Mouse (Mus musculus) embryo, embryonic 9.5 days (tissue): ENCODE measurements around the gene Krt32.

Experiments
- DNase-seq: peaks from one replicate; pipeline ENCODE4 v3.0.0-alpha.2; 2017; ENCODE audit errors: extremely low spot score

Gene Krt32

DNA sequence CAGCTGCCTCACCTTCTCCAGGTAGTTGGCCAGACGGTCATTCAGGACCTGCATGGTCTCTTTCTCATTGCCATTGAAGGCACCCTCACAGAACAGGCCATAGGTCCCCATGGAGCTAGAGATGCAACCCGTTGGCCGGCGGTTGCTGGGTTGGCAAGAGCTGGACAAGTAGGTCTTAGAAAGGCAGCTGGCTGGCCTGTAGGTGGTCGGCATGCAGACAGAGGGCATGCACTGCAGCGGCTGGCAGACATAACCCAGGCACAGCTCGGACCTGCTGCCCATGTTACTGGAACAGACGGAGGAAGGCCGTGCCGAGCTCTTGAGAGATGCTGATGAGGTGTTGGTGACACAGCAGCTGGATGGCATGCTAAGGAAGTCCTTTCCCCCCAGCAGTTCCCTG is at the start of gene Krt32:
Gene Krt32, minus strand, starts transcription at position 366 of the 400 bp plus-strand sequence.
- DNase-seq: no peak

DNA sequence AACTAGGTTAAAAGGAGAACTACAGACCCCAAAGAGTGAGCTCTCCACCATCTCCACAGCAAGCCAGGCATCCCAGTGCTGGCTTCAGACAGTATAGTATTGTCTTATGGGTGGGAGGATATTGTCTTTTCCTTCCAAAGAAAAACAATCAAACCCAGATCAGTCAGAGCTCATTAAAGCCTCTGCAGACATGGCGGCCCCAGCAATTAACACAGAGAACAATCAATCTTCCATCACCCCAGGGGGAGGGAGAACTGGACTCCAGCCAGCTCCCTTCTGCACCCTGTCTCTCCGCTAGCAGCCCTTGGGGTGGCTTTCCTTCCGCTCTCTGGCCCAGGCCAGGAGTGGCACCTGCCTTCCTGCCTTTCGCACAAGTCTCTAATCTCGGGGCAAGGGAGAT is 49.7 kb upstream of the Krt32 start:
- DNase-seq: no peak

DNA sequence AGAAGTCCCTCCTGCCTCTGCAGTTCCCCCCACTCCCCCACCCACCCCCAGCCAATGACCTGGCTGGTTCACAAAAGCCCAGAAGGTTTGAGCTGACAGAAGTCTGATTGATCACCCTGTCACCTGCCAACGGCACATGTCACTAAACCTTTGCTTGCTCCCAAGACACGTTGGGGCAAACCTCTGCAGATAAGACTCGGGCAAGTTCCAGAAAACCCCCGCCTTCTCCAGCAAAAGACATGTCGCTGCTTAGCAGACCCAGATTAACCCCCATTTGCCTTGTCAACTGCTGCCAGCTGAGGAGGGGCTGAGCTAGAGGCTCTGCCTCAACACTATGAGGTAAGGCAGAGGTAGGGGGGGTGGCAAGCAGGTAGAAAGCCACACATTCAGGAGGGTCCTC is 48.5 kb upstream of the Krt32 start:
- DNase-seq: no peak

DNA sequence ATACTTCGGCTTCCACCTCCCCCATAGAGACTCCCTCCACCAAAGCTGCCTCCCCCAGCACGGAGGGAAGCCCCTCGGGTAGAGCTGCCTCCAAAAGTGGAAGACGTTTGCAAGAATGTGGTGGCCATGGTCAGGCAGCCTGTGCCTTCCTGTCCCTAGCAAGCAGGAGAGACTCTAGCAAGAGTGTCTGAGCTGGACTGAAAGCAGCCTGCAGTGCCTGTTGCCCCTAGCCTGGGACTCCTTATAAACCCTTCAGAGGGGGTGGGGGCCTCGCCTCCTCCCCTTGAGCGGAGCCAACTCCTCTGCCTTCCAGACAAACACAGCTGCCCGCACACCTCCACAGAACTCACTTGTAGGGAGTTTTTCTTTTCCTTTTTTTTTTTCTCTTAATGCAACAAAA is 47.7 kb upstream of the Krt32 start, which contains the start of gene Krt15:
Gene Krt15, minus strand, starts transcription at position 198 of the 400 bp plus-strand sequence.
- no peak for DNase-seq

DNA sequence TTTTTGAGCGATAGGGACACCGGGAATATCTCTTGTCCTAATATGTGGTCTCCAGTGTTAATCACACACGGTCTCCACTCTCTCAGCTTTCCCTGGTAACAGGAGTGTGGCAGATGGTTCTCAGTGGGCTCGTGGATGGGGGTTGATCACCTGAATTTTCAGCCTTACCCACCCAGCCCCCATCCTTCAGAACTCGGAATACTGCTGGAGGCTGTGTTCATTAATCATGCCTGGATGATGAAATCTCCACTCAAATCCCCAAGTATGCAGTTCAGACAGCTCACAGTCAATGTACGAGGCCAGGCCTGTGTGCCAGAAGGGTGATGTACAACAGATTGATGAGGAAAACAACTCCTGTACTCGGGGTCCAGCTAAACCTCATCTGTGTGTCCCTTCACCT is 36.9 kb upstream of the Krt32 start:
- no peak for DNase-seq

DNA sequence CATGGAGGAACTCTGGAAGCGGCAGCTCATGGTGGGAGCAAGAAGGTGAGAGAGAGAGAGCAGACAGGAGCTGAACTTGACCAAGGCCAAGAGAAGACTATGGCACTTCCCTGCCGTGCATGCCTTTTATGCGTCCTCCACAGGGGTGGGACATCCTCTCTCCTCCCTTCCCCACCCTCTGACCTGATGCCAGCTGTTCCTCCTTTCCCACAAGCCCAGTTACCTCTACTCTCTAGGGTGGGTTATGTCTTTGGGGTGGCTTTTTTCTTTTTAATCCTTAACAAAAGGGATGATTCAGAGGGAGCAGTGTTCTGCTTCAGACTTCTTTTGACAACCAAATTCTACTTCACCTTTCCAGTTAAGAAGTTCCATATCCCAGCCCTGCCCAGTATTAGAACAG is 33.4 kb upstream of the Krt32 start, which contains the start of gene Krt13:
Gene Krt13, minus strand, starts transcription at position 101 of the 400 bp plus-strand sequence.
- DNase-seq: no peak

DNA sequence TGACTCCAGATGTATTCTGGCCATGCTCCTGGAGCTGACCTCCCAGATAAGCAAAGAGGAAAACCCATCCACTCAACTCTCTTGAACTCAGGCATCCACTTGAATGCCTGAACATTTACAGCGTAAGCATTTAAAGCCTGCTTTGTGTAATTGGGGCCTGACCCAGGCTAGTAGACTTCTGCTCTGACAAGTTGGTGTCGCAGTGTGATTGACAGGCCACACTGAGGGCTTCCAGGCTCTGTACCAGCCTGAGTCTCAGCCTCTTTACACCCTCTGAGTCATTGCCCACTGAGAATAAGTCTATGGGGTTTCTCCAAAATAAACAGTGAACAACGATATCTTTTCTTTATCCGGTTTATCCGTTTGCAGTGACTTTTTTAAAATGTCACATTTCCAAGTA is 32.3 kb upstream of the Krt32 start:
- DNase-seq: no peak

DNA sequence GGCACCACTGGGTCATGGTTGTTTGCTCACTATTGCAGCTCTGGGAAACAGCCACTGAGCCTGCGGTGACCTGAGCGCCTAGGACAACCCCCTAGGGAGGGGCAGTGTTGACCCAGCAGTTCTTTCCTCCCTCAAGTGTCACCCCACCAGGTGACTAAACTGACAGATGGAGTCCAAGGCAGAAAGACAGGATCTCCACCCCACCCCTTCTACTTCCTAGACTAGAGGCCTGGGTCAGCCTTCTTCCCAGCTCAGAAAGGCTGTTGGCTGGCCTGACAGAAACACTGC is 25.7 kb upstream of the Krt32 start:
- DNase-seq: no peak

DNA sequence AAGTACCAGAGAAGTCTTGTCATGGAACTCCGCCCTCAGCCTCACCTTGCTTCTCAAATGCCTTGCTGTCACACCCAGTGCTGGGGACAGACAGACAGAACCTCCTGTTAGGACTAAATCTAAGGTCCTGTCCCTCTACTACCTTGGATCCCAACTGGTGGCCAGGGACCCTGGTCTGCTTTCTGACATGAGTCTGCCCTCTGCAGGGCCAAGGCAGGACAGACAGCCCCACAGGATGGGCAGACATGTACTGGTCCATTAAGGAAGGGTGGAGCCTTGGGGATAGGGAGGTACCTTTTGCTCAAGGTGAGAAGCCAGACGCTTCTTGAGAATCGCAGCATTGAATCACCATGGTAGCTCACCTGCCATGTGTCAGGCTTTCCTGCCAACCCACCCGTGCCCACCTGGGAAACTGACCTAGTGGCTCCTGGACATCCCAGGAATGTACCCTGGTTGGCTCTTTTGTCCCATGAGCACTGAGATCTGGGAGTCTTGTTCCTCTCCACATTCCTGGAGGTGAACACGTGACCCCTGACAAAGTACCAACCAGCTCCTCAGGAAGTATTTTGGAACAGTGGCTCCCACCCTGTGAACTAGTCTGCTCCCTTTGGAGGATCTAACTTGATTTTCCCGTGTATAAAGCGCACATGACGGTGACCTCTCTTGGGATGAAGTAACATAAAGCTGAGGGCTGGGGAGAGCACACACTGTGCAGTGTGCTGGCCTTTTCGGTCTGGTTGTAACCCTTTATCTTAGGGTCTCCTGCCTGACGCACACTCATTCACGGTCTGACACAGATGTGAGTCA is 25.1 kb upstream of the Krt32 start:
- no peak for DNase-seq

DNA sequence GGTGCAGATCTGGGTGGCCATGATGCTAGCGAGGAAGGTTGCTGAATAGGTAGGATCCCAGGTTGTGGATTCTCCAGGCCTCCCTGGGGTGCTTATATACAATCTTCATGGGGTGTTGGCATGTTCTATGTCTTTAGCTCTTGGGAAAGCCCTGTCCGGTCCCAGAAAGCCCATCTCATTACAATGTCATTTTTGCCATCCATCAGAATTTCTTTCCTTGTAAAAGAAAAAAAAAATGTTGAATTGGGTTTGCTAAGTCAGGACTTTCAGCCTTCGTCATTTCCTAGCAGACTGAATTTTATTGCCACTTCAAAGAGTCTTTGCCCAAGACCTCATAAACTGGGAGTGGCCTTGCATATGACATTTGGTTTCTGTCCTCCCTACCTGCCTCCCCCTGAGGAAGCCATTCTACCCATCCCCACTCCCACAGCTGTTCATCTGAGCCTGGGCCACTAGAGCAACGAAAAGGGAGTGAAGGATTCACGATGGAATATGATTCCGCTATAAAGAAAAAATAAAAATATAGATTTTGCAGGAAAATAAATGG is 17.6 kb upstream of the Krt32 start, which contains the start of gene Krt36:
Gene Krt36, minus strand, starts transcription at position 51 of the 547 bp plus-strand sequence.
- DNase-seq: no peak

DNA sequence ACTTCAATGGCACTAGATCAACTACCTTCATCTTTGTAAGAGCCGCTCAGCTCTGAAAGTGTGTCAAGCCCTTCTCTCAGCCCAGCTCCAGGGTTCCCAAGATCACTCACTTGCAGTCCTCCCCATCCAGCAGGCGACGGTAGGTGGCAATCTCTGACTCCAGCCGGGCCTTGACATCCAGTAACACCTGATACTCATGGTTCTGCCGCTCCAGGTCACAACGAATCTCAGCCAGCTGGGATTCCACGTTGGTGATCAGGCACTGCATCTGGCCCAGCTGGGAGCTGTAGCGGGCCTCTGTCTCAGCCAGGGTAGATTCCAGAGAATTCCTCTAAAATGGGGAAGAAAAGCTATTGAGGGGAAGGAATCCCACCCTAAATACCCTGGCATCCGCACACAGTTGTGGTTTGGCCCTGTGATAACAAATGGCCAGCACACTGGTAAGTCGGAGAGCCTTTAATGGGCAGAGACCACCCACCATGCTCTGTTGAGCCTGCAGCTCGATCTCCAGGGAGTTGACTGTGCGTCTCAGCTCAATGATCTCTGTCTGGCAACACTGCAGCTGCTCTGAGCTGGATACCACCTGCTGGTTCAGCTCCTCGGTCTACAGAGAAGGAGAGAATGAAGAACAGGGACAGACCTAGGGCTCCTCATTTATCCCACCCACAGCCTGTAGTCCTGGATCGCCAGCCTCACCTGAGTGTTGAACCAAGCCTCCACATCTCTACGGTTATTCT is 14.8 kb upstream of the Krt32 start:
- no peak for DNase-seq

DNA sequence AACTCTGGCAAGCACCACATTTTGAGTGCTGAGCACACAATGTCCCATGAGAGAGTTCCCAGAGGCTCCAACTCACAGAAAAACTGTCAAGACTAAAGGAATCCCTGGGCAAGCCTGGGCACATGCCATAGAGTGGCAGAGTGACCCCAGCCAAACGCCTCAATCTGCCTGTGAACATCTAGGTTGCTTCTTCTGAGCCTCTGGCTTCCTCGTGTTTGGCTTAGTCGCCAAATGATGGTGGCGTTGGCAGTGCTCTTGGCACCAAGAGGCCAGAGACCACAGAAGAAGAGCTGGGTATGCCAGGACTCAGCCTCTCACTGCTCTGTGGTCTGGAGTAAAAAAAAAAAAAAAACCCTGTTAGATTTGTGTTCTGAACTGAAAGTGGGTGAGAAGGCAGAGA is 12.4 kb upstream of the Krt32 start:
- no peak for DNase-seq

DNA sequence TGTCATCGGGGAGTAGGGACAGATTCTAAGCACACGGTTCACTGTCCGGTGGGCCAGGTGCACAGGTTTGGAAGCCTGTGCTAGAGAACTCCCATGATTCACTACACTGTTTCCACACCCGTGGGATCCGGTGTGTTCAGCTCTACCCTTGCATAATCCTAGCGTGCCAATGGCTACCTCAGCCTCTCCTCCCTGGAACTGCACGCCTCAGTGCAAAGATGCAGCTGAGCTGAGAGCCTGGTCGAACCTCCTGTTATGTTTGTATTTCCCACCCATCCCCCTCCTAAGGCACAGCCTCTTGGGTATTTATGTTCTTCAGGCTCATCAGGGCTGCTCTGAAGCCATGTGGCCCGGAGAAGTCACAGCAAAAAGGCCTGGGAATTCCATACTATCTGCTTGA is 9.8 kb upstream of the Krt32 start:
- DNase-seq: no peak

DNA sequence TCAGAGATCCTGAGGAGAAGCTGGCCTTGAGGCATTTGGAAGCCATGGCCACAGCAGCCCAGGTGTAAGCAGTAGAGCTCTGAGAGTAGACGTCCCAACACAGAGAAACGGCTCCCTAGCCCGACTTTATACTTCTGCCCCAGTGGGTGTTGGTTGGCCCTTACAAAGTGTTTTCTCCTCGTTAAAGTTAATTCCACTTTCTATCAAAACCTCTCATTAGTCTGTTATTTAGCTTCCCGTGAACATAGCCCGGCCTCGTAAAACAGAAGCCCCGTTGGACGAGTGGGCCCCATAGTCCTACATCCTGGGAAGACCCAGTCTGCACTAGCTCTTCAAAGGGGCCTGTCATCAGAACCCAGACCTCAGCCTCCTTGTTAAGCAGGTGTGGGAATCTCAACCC is 8.1 kb upstream of the Krt32 start, which contains the start of gene Krt35:
Gene Krt35, minus strand, starts transcription at position 101 of the 400 bp plus-strand sequence.
- no peak for DNase-seq

DNA sequence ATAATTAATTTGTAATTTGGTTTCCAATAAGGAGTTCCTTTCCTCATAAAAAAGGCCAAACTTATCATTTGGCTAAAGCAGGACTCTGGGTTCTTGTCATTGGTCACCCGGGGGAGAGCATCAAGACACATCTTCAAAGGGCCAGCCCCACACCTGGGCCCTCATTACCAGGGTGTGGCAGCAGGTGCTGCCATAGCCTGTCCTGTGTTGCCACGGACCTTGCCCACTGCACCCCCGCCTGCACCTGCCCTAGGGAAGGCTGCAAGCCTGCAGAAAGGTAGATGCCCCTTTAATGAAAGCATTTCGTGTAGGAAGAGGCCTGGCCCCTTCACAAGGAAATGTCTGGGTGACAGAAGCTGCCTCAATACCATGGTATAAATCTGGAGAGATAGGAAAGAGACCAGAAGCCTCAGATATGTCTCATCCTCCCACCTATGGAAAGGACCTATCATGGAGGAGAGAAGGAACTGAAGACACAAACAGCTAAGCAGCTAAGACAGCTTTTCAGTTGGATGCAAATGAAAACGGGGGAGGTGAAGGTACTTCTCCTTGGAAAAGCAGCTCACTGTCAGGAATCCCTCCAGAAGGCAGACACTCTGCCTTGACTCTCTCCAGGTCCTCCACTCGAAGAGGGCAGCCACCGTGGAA is 476 bp upstream of the Krt32 start:
- DNase-seq: no peak

DNA sequence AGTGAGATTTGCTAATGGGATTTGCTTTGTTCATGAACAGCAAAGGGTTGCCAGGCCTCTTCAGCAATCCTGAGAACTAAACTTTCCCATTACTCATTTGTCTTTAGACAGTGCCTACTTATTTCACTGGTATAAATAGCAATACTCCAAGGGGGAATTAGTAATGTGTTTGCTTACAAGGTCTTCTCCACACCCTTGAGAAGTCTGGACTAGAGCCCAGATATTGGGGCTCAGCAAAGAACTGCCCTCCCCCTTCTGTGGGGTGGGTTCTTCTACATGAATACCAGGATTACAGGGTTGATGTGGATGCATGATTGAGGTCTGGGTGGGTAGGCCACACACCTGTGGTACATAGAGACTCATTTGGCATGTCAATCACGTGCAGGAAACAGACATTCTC is 14.2 kb downstream of the Krt32 start:
- DNase-seq: no peak

DNA sequence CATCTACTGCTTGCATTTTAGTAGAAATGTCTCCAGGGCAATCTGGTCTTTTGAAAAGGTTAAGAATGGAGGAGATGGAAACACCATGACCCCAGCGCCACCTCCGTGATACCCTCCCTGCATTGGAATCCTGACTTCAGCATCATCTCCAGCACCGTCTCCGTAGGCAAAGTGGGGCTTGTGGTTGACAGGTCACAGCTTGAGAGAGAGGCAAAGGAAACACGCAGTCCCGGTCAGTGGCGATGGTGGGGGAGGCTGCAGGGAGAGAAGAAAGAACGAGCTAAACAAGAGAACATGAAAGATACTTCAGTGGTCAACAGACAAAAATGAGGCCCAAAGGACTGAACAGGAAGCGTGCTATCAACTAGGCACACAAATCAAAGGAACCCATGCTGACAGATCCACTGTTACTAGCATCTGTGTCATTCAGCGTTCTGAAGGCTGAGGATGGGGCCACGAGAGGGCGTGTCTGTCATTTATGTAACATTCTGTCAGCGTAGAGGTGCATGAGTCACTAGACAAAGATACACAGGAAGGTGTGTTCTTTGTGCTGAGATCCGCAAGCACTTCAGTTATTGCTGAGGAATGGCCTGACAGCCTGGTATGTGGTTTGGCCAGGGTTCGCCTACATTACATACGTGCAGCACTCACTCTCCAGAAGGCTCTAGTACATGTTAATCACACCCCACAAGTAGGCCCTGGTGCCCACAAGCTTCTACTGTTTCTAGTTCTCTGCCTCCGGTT is 20.6 kb downstream of the Krt32 start:
- DNase-seq: no peak

DNA sequence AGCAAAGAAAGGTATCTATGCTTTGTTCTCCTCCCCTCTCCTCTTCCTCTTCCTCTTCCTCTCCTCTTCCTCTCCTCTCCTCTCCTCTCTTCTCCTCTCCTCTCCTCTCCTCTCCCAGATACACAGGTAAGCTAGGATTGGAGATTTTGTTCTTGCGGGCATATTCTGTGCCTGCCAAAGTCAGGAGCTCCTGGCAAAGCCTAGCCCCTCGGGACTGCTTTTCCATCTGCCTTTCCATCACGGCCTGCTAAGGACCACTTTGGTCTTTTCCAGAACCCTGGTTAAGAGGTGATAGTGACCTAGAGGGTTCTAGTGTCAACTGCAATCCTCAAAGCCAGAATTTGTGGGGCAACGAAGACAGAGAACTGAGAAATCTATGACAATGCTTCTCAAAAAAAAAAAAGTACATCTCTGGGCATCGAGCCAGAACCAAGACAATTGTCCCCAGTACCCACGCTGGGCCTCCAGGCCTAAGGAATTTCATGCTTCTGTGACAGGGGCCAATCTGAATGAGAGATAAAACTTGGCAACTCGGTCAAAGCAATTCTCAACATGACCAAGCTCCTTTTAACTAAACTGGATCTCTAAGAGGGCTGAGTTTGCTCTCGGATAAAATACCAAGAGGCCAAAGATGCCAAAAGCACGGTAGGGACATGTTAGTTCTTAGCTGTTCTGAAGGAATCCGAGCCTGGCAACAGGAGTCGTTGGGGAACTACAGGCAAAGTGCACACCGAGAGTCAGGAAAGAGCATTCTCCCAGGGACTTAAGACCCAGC is 21.6 kb downstream of the Krt32 start:
- no peak for DNase-seq

DNA sequence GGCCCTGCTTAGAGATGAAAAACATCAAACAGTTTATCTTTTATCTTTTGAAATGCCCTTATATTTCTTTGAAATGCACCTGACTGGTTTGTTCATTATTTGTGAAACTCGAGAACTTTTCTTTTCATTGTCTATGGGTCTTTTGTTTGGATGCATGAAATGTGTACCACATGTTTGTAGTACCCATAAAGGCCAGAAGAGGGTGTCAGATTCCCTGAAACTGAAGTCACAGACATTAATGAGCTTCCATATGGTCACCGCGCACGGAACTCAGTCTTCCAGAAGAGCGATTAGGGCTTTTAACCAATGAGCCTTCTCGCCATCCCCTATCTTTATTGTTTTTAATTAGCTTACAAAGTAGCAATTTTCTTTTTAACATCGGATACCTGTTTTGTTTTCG is 29.2 kb downstream of the Krt32 start:
- DNase-seq: peak; percentile 6

DNA sequence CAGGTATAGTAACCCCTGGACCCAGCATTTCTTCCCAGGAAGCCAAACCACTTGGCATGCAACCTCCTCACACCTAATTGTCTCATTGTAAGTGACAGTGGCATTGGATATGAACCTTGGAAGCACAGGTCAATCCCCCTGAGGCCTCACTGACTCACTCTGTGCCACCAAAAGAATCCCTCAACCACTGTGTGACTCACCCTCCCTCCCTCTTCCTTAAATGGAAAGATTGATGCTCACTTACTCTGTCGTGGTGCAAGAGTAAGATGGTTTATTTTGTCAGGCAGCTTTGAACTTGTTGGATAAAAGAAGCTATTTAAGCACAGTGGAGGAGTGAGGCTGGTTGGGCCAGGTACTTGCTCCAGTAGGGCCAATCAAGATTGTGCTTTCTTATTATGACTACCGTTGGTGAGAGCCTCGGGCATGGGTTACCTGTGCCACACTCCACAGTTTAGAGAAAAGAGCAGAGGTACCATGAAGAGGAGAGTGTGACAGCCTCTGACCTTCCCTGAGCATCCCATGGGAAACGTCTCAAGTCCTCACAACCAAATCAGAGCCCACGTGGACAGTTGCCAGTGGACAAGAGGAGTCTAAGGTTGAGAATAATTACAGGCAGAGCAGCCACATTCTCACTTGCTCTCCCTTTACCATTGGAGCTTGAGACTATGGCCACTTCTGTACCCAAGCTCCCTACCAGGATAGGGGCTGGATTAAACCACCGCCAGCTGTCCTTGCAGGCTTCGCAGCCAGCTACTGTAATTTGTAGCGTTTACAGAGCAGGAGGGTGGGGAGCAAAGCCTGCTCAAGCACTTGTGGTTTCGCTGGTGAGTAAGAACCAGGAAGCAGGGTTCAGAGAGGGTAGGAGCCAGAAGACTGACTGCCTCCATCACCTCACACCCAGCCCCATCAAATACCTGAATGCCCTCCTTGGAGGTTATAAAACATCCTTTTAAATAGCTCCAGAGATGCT is 32.1 kb downstream of the Krt32 start:
- DNase-seq: no peak
